Mouse (Mus musculus): ENCODE measurements at regions not wholly inside any gene's neighbourhood (a gene's known extent, or its start where the extent isn't known, plus 50 kb on each side); places are given as distances from the start of the nearest gene placed in this dataset.

DNA sequence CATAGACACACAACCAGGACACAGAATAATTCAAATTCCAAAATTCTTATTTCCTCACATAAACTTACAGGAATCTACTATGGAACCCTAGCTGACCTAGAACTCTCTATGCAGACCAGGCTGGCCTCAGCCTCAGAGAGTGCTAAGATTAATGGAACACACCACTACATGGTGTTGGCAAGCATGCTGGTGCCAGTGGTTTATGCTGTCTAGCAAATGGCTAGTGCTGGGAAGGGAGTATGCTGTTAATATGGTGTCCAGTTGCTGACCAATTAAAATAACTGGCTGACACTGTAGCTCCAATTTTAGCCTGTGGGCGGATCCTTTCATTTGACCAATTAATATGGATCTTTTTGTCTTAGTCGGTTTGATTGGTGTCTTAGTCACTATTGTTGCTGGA, 222.4 kb upstream of the Zfp930 start:
- TF ChIP-seq EP300 (IDR thresholded peaks at IDR 0.05) (no peak), CTCF (IDR thresholded peaks at IDR 0.05) (no peak)
- no peaks in the 10 kb centered on the region for H3K4me1 ChIP-seq (ENCODE audit: insufficient read depth, low read depth, low read length)
- DNase-seq (ENCODE audit: low spot score): no peak
- no peaks in the 10 kb centered on the region for H3K27me3 ChIP-seq (replicated peaks; ENCODE audit: insufficient read depth, low read length)
- no peaks in the 10 kb centered on the region for H3K9me3 ChIP-seq (ENCODE audit: low read length)
- WGBS: 96% methylated on average over 2 of the region's 2 CpGs
- no peaks in the 10 kb centered on the region for H3K36me3 ChIP-seq (ENCODE audit: insufficient read depth, low read length)
- H3K4me3 ChIP-seq (ENCODE audit: low read depth, low read length): no peak overlapping the region
- H3K27ac ChIP-seq (ENCODE audit: low read length): no peak overlapping the region
- no peak overlapping the region for H3K9ac ChIP-seq (replicated peaks; ENCODE audit: low read depth)
- ATAC-seq: no peak
- H3K4me2 ChIP-seq (replicated peaks; ENCODE audit: low read depth, low read length): no peak overlapping the region

Measured in lung, postnatal 0 days (tissue).